Mouse (Mus musculus) gastrocnemius, postnatal 36 days (tissue): ENCODE results near the gene Zfp760. TPM values are rescaled to one million over a fixed set of nuclear protein-coding genes. Genes with fewer than 3 reads are reported as not detected.
A peak's percentile ranks its signal among the peaks of the same experiment; 100 is the strongest.
"Not testable (repeated sequence)": the region's sequence is repeated elsewhere in the genome, so short reads cannot be mapped to it uniquely, and the experiment has no call there.

Experiments
- DNase-seq, 2 experiments: peaks; one replicate each; pipeline ENCODE4 v3.0.0; 2022
- intact Hi-C: fragments of 180-260 bp; cut with DNase I; formaldehyde crosslinking; loops from one replicate; pipeline ENCODE4 v1.15.1; 2025
- long read RNA-seq, 2 experiments: library from polyadenylated mRNA; stranded (forward); transcript quantifications; one replicate each; pipeline ENCODE4 v2.0.0; 2021
- total RNA-seq, 2 experiments: library from RNA; stranded (reverse); gene quantifications; 2 replicates each; pipeline ENCODE4 v1.2.3; 2021

Zfp760 gene
- under 1 TPM; 0.94 to 0.97 TPM for total RNA-seq
- long read RNA-seq, experiment 1, partial matches to known transcripts = 0 of 1 reads
- long read RNA-seq, experiment 1, other reads (novel, unspliced or antisense) = 1 of 1 reads
- long read RNA-seq, experiment 2, partial matches to known transcripts = 0 of 2 reads
- long read RNA-seq, experiment 2, other reads (novel, unspliced or antisense) = 2 of 2 reads

- DNase-seq = peak; percentile 66 to 73
- intact Hi-C loops = no loop called here
Observed at GRCm38 (mm10) chr17:21707343-21707996, at the start of gene Zfp760. Gene Zfp760 (plus strand): TSS chr17:21707741.

- not testable (repeated sequence) for DNase-seq
- intact Hi-C loops = loop anchor here (2.0 kb wide), 1 partner anchor 30 kb away; no protein-coding TSS in a partner anchor
Observed at GRCm38 (mm10) chr17:21678826-21679225, 28.7 kb upstream of the Zfp760 start.

- intact Hi-C loops = loop anchor here (2.0 kb wide), 1 partner anchor 31 kb away; no protein-coding TSS in a partner anchor
- DNase-seq = peak; percentile 64 to 76
Observed at GRCm38 (mm10) chr17:21679273-21680018, 28.1 kb upstream of the Zfp760 start.

GRCm38 (mm10) chr17:21680019-21680376, 27.5 kb upstream of the Zfp760 start:
- intact Hi-C loops, DNase-seq: not testable (repeated sequence)

GRCm38 (mm10) chr17:21691560-21691959, 16.0 kb upstream of the Zfp760 start, which contains the start of gene Gm10226:
Gene Gm10226 (plus strand): TSS chr17:21691860.
- intact Hi-C loops = no loop called here
- no peak for DNase-seq

- no peak for DNase-seq
- intact Hi-C loops = loop anchor here (2.0 kb wide), 1 partner anchor 31 kb away; no protein-coding TSS in a partner anchor
Observed at GRCm38 (mm10) chr17:21693342-21693741, 14.2 kb upstream of the Zfp760 start.

- intact Hi-C loops = no loop called here
- no peak for DNase-seq
Observed at GRCm38 (mm10) chr17:21696073-21696472, 11.5 kb upstream of the Zfp760 start.

- no peak for DNase-seq
- intact Hi-C loops = no loop called here
Observed at GRCm38 (mm10) chr17:21702281-21703240, 5.0 kb upstream of the Zfp760 start.

GRCm38 (mm10) chr17:21703414-21703813, 4.1 kb upstream of the Zfp760 start:
- no peak for DNase-seq
- intact Hi-C loops = no loop called here

GRCm38 (mm10) chr17:21708401-21708800, 860 bp downstream of the Zfp760 start:
- intact Hi-C loops = no loop called here
- DNase-seq = no peak

- DNase-seq, intact Hi-C loops: not testable (repeated sequence)
Observed at GRCm38 (mm10) chr17:21730495-21730894, 23.0 kb downstream of the Zfp760 start, which contains the start of gene Zfp229. Gene Zfp229 (plus strand): TSS chr17:21730795.

- no peak for DNase-seq
- intact Hi-C loops = no loop called here
Observed at GRCm38 (mm10) chr17:21733049-21733448, 25.5 kb downstream of the Zfp760 start.

GRCm38 (mm10) chr17:21733529-21734031, 26.0 kb downstream of the Zfp760 start:
- intact Hi-C loops = no loop called here
- DNase-seq = peak; percentile 59 to 75

GRCm38 (mm10) chr17:21752791-21753190, 45.2 kb downstream of the Zfp760 start:
- intact Hi-C loops = no loop called here
- DNase-seq = no peak

GRCm38 (mm10) chr17:21753342-21754208, 46.0 kb downstream of the Zfp760 start:
- intact Hi-C loops = no loop called here
- no peak for DNase-seq

GRCm38 (mm10) chr17:21770336-21770735, 62.8 kb downstream of the Zfp760 start:
- no peak for DNase-seq
- intact Hi-C loops = no loop called here
